Mouse (Mus musculus) stomach, embryonic 14.5 days (tissue): ENCODE data around the gene Elovl4. TPM values are rescaled to one million over a fixed set of nuclear protein-coding genes. Genes with fewer than 3 reads are reported as not detected.

Source experiments
- ATAC-seq: fragments of 200-750 bp; cut with Nextera tagmentation; 2 replicates; pipeline ENCODE4 v1.8.0; 2017; ENCODE audit warnings: low read depth, moderate TSS enrichment; ENCODE audit not compliant: insufficient number of reproducible peaks, insufficient read depth, low FRiP score
- H3K27ac ChIP-seq: fragments of 300-500 bp; sonication (generic); 2 replicates; pipeline ENCODE4 v1.5.1; 2014; ENCODE audit warnings: mild to moderate bottlenecking, low read length, moderate library complexity, mixed read lengths
- H3K27me3 ChIP-seq: fragments of 300-500 bp; sonication (generic); 2 replicates; pipeline ENCODE4 v1.6.1; 2014; ENCODE audit warnings: low read length, control low read depth, mixed read lengths; ENCODE audit not compliant: control insufficient read depth, insufficient read depth
- H3K36me3 ChIP-seq: fragments of 300-500 bp; sonication (generic); 2 replicates; pipeline ENCODE4 v1.6.1; 2014; ENCODE audit warnings: mild to moderate bottlenecking, control low read depth, low read length, moderate library complexity, mixed read lengths; ENCODE audit not compliant: control insufficient read depth, insufficient read depth
- H3K4me1 ChIP-seq: fragments of 300-500 bp; sonication (generic); 2 replicates; pipeline ENCODE4 v1.6.1; 2014; ENCODE audit warnings: low read length, control low read depth, mixed read lengths; ENCODE audit not compliant: control insufficient read depth, insufficient read depth
- H3K4me2 ChIP-seq: fragments of 300-500 bp; sonication (generic); replicated peaks from 2 replicates; pipeline ENCODE4 v1.6.1; 2014; ENCODE audit warnings: low read depth, low read length, control low read depth
- H3K4me3 ChIP-seq: fragments of 300-500 bp; sonication (generic); 2 replicates; pipeline ENCODE4 v1.5.1; 2014; ENCODE audit warnings: low read depth, low read length, control low read depth
- H3K9ac ChIP-seq: fragments of 300-500 bp; sonication (generic); replicated peaks from 2 replicates; pipeline ENCODE4 v1.6.1; 2014; ENCODE audit warnings: low read depth, mild to moderate bottlenecking, control low read depth, low read length, moderate library complexity, mixed read lengths
- H3K9me3 ChIP-seq: fragments of 300-500 bp; sonication (generic); 2 replicates; pipeline ENCODE4 v1.6.1; 2016; ENCODE audit warnings: low read depth, low read length, control low read depth; ENCODE audit not compliant: control insufficient read depth
- WGBS: fragments of 180-500 bp; shearing (Covaris S2); extraction: QIAGEN DNeasy Blood & Tissue Kit; methylation state at CpG from one replicate; pipeline ENCODE4 v1.1.7; 2014; 5-methylcytosine and 5-hydroxymethylcytosine counted together
- polyA plus RNA-seq: library from polyadenylated mRNA; unstranded; fragments of >200 nt; fragmentation: Nextera tagmentation; extraction: Ambion mirVana; gene quantifications from 2 replicates; pipeline ENCODE4 v1.2.1, GENCODE M21; 2014

Gene Elovl4
- polyA plus RNA-seq, 1 experiment from 2014 or later: 10.4 TPM

GRCm38 (mm10) chr9:83778317-83778960 is 27.6 kb downstream of the Elovl4 start:
- no peak for ATAC-seq
- H3K4me2 ChIP-seq: no peak overlapping the region
- no peak overlapping the region for H3K9ac ChIP-seq
- no peaks in the 10 kb centered on the region for H3K4me1 ChIP-seq
- WGBS: 68% methylated on average over 9 of the region's 9 CpGs
- H3K9me3 ChIP-seq: no peaks in the 10 kb centered on the region
- H3K27me3 ChIP-seq: no peaks in the 10 kb centered on the region
- no peak overlapping the region for H3K4me3 ChIP-seq
- H3K27ac ChIP-seq: no peak overlapping the region
- H3K36me3 ChIP-seq: no peaks in the 10 kb centered on the region

GRCm38 (mm10) chr9:83761318-83761717 is 44.8 kb downstream of the Elovl4 start:
- no peak overlapping the region for H3K27ac ChIP-seq

GRCm38 (mm10) chr9:83731877-83732276 is 74.2 kb downstream of the Elovl4 start:
- no peak overlapping the region for H3K9ac ChIP-seq
- no peaks in the 10 kb centered on the region for H3K4me1 ChIP-seq
- no peaks in the 10 kb centered on the region for H3K9me3 ChIP-seq
- no peaks in the 10 kb centered on the region for H3K36me3 ChIP-seq
- no peak for ATAC-seq
- WGBS: 80% methylated on average over 2 of the region's 2 CpGs
- H3K27ac ChIP-seq: no peak overlapping the region
- H3K4me3 ChIP-seq: no peak overlapping the region
- no peak overlapping the region for H3K4me2 ChIP-seq
- no peaks in the 10 kb centered on the region for H3K27me3 ChIP-seq

More at GRCm38 (mm10) chr9:83761318-83761717, 44.8 kb downstream of the Elovl4 start:
- no peak overlapping the region for H3K4me2 ChIP-seq
- no peaks in the 10 kb centered on the region for H3K4me1 ChIP-seq
- H3K9me3 ChIP-seq: no peaks in the 10 kb centered on the region
- H3K4me3 ChIP-seq: no peak overlapping the region
- H3K27me3 ChIP-seq: no peaks in the 10 kb centered on the region
- H3K9ac ChIP-seq: no peak overlapping the region
- no peak for ATAC-seq
- H3K36me3 ChIP-seq: no peaks in the 10 kb centered on the region
- WGBS: 57% methylated on average over 4 of the region's 4 CpGs

- no peak for ATAC-seq
- H3K4me3 ChIP-seq: no peak overlapping the region
- no peak overlapping the region for H3K4me2 ChIP-seq
- no peaks in the 10 kb centered on the region for H3K36me3 ChIP-seq
- no peaks in the 10 kb centered on the region for H3K4me1 ChIP-seq
- no peak overlapping the region for H3K9ac ChIP-seq
- no peak overlapping the region for H3K27ac ChIP-seq
- WGBS: 67% methylated on average over 7 of the region's 7 CpGs
- H3K27me3 ChIP-seq: no peaks in the 10 kb centered on the region
- no peaks in the 10 kb centered on the region for H3K9me3 ChIP-seq
These were observed 75.2 kb downstream of the Elovl4 start for GRCm38 (mm10) chr9:83730836-83731235.

Other genes starting within 250 kb of the Elovl4 start
- gene Ttk, start 28.4 kb upstream of the Elovl4 start, polyA plus RNA-seq: 25.0 and 26.9 TPM in 2 replicates
- gene Bckdhb, start 118.9 kb upstream of the Elovl4 start, polyA plus RNA-seq: 50.3 and 55.0 TPM in 2 replicates